Mouse (Mus musculus) CH12.LX (cell line): ENCODE measurements at regions not wholly inside any gene's neighbourhood (a gene's known extent, or its start where the extent isn't known, plus 50 kb on each side); places are given as distances from the start of the nearest gene placed in this dataset.

Experiments used
- CTCF ChIP-seq, 2 experiments: IDR thresholded peaks in 1 of 2; conservative IDR thresholded peaks in 1 of 2; 2 replicates each; pipeline ENCODE4 v1.5.1; 2011 to 2012; ENCODE audit warnings: low read depth in 2 of 2, low read length in 2 of 2, improper control_type of control experiment in 1 of 2, inconsistent platforms in 1 of 2, mild to moderate bottlenecking in 1 of 2, moderate library complexity in 1 of 2
- PAX5 ChIP-seq: IDR thresholded peaks from 2 replicates; pipeline ENCODE4 v1.6.1; 2012; ENCODE audit warnings: low read length, inconsistent platforms, mixed read lengths
- POLR2A ChIP-seq: IDR thresholded peaks from 2 replicates; pipeline ENCODE4 v1.6.1; 2011; ENCODE audit warnings: low read depth, mild to moderate bottlenecking, improper control_type of control experiment, low read length
- ZKSCAN1 ChIP-seq: IDR thresholded peaks from 2 replicates; pipeline ENCODE4 v1.6.1; 2012; ENCODE audit warnings: low read depth, inconsistent platforms, low read length, improper control_type of control experiment, borderline replicate concordance
- ZMIZ1 ChIP-seq: IDR thresholded peaks from 2 replicates; pipeline ENCODE4 v1.6.1; 2012; ENCODE audit warnings: low read depth, mild to moderate bottlenecking, inconsistent platforms, low read length, improper control_type of control experiment

- TF ChIP-seq CTCF (conservative IDR thresholded peaks at IDR 0.05 in 1 of 2, IDR thresholded peaks at IDR 0.05 in 1 of 2; ENCODE audit: low read depth in 2 of 2, low read length in 2 of 2) (no peak), PAX5 (no peak), ZMIZ1 (no peak), POLR2A (no peak), ZKSCAN1 (no peak)
Observed at GRCm38 (mm10) chr15:87433901-87434300, 110.2 kb upstream of the Fam19a5 start.
